Comparison of ENCODE assay signal across 8 mouse cellular contexts in genomic region chr19:34547976-34548375, GRCm38 (mm10). TPM values are rescaled to one million over a fixed set of nuclear protein-coding genes. Genes with fewer than 3 reads are reported as not detected.
DNase-seq lines count a peak whose midpoint lies in the region; ATAC-seq and TF ChIP-seq lines count a peak whose summit lies in the region.
"Had no signal": no experiment of that assay in that cellular context is flagged by ENCODE, and none has a peak within 500 bp of the region (broad histone marks: within the 10 kb centered on the region; RNA-seq: fewer than 3 reads in every experiment).

No protein-coding gene starts in this region.

- peaks cover 6% of the 10 kb centered on the region for H3K4me1 ChIP-seq in G1E (ENCODE audit: insufficient read depth, low read depth, low read length)

- no peaks in the 10 kb centered on the region for H3K79me3 ChIP-seq in C2C12 (ENCODE audit: low read depth)

- no peaks in the 10 kb centered on the region for H3K9me3 ChIP-seq in G1E (replicated peaks)
- H3K9me3 ChIP-seq: lung, embryonic 15.5 days had no signal

- no peak for DNase-seq in G1E (ENCODE audit: low spot score)
- DNase-seq in cerebellum, adult 18-20 months, result peak; percentile 40 to 50
- peak; percentile 84 for DNase-seq in gastrocnemius, adult 2 months
- DNase-seq in layer of hippocampus, adult 11-12 months (ENCODE audit: low spot score), result peak; percentile 84
- peak; percentile 88 for DNase-seq in lung, postnatal 10 days
- peak; percentile 76 for DNase-seq in spleen, adult 12 weeks (ENCODE audit: low spot score)

- ATAC-seq in G1E (ENCODE audit: extremely low read depth, insufficient number of reproducible peaks, low FRiP score, poor library complexity, severe bottlenecking), result no peak; the same call in 1 of the 2 replicates

- H3K36me3 ChIP-seq in C2C12 (ENCODE audit: control insufficient read depth, insufficient read depth) (no peaks in the 10 kb centered on the region), G1E (replicated peaks) (no peaks in the 10 kb centered on the region)
- H3K36me3 ChIP-seq: lung, embryonic 15.5 days had no signal

- no peak overlapping the region for H3K27ac ChIP-seq in gastrocnemius, adult 2 months
- H3K27ac ChIP-seq: lung, embryonic 15.5 days had no signal

- no peaks in the 10 kb centered on the region for H3K79me2 ChIP-seq in C2C12 (ENCODE audit: control insufficient read depth, insufficient read depth)

- no peaks in the 10 kb centered on the region for H3K27me3 ChIP-seq in C2C12 (ENCODE audit: control insufficient read depth, insufficient read depth, insufficient read length)
- peaks cover 12% of the 10 kb centered on the region for H3K27me3 ChIP-seq in G1E (ENCODE audit: insufficient read depth, low read length)
- H3K27me3 ChIP-seq: lung, embryonic 15.5 days had no signal

- no peak overlapping the region for H3K4me3 ChIP-seq in C2C12 (ENCODE audit: insufficient read depth, poor library complexity, severe bottlenecking)
- H3K4me3 ChIP-seq in G1E (ENCODE audit: low read depth, low read length), result no peak overlapping the region
- no peak overlapping the region for H3K4me3 ChIP-seq in gastrocnemius, adult 2 months
- H3K4me3 ChIP-seq: lung, embryonic 15.5 days had no signal

- peak; percentile 48 for TF ChIP-seq CTCF in C2C12 (IDR thresholded peaks at IDR 0.05; ENCODE audit: control insufficient read depth, insufficient read depth, insufficient read length)
- peak; percentile 56 for TF ChIP-seq CTCF in G1E (IDR thresholded peaks at IDR 0.05; ENCODE audit: low read depth, low read length)
- TF ChIP-seq CTCF in gastrocnemius, adult 2 months (IDR thresholded peaks at IDR 0.05), result peak; percentile 85

- H3ac ChIP-seq in C2C12 (ENCODE audit: control insufficient read depth, insufficient read length, low read depth), result no peak overlapping the region

- intact Hi-C loops in gastrocnemius, adult 2 months (cut with DNase I), result loop anchor here (2.0 to 10.0 kb wide), 4 partner anchors 89 to 377 kb away; partner anchors contain the start of gene Kif20b

TF ChIP-seq in C2C12, 6 proteins besides CTCF, POLR2A, EP300 and RAD21:
- TF ChIP-seq MAX (IDR thresholded peaks at IDR 0.05) (no peak), FOSL1 (IDR thresholded peaks at IDR 0.05; ENCODE audit: insufficient read depth, low read length, poor library complexity, severe bottlenecking) (no peak), CEBPB (IDR thresholded peaks at IDR 0.05; ENCODE audit: low read depth) (no peak), USF1 (IDR thresholded peaks at IDR 0.05; ENCODE audit: low read depth) (no peak), MYOG (IDR thresholded peaks at IDR 0.05; ENCODE audit: control insufficient read depth, extremely low read depth, insufficient read length) (no peak), MYOD1 (IDR thresholded peaks at IDR 0.05; ENCODE audit: control insufficient read depth, insufficient read length, low read depth) (no peak)
TF ChIP-seq in C2C12: peak in this region for 0.

RNA-seq across cellular contexts. Expression of gene Ifit2, which starts 2.5 kb away (rescaled TPM):
- polyA plus RNA-seq in C2C12 (2012; fragmentation: generic; extraction: Trizol), result 1.6 TPM
- 0.23 TPM in 1 of 2 replicates, not detected in the other for total RNA-seq in G1E (2014; fragmentation: Nextera tagmentation)
- total RNA-seq in G1E (2017), result 0.33 and 0.35 TPM in 2 replicates
- polyA plus RNA-seq in G1E (2012), result not detected in 2 replicates
- total RNA-seq in gastrocnemius, adult 2 months (2021), result 1 to 10 TPM in 1 of 2 experiments, under 1 TPM in 1; 0.99 to 1.3 TPM

RNA-seq across cellular contexts. Expression of gene Lipa, which starts 20.7 kb away (rescaled TPM):
- 8.8 TPM for polyA plus RNA-seq in C2C12 (2012; fragmentation: generic; extraction: Trizol)
- total RNA-seq in G1E (2014; fragmentation: Nextera tagmentation), result not detected in 2 replicates
- total RNA-seq in G1E (2017), result 0.12 and 0.22 TPM in 2 replicates
- polyA plus RNA-seq in G1E (2012), result not detected in 2 replicates
- 1 to 10 TPM; 5.1 to 7.9 TPM for total RNA-seq in gastrocnemius, adult 2 months (2021)

RNA-seq across cellular contexts. Expression of gene Ifit3, which starts 35.4 kb away (rescaled TPM):
- 0.05 TPM for polyA plus RNA-seq in C2C12 (2012; fragmentation: generic; extraction: Trizol)
- total RNA-seq in G1E (2014; fragmentation: Nextera tagmentation), result not detected in 2 replicates
- 0.60 TPM in 1 of 2 replicates, not detected in the other for total RNA-seq in G1E (2017)
- not detected in 2 replicates for polyA plus RNA-seq in G1E (2012)
- under 1 TPM; 0.64 to 0.86 TPM for total RNA-seq in gastrocnemius, adult 2 months (2021)

RNA-seq across cellular contexts. Expression of gene Ifit1bl1, which starts 53.8 kb away (rescaled TPM):
- polyA plus RNA-seq in C2C12 (2012; fragmentation: generic; extraction: Trizol) (not detected), G1E (2012) (not detected in 2 replicates)
- total RNA-seq in G1E (2014; fragmentation: Nextera tagmentation) (not detected in 2 replicates), G1E (2017) (0.44 TPM in 1 of 2 replicates, not detected in the other)
- total RNA-seq in gastrocnemius, adult 2 months (2021), result not detected

RNA-seq across cellular contexts. Expression of gene Ifit3b, which starts 59.8 kb away (rescaled TPM):
- polyA plus RNA-seq in C2C12 (2012; fragmentation: generic; extraction: Trizol), result not detected
- total RNA-seq in G1E (2014; fragmentation: Nextera tagmentation), result not detected in 2 replicates
- 0.06 TPM in 1 of 2 replicates, not detected in the other for total RNA-seq in G1E (2017)
- not detected in 2 replicates for polyA plus RNA-seq in G1E (2012)
- under 1 TPM; 0.56 to 0.95 TPM for total RNA-seq in gastrocnemius, adult 2 months (2021)

Comparison
In these comparisons a context has a peak if more than half of its experiments do, and no peak if none do; other contexts are left out.
1. RNA of gene Lipa, which starts 20.7 kb away (total RNA-seq): 5.1 to 7.9 TPM in gastrocnemius, adult 2 months; 0.12 to 0.22 TPM in G1E; every median in the first group is over 4 times any median in the second.
2. Peak in every context shown above with its lines, with median percentiles within 50 percentile points of each other: CTCF ChIP-seq.